Mouse (Mus musculus): ENCODE measurements around the gene Alox5ap. TPM values are rescaled to one million over a fixed set of nuclear protein-coding genes. Genes with fewer than 3 reads are reported as not detected.

Gene Alox5ap
- polyA plus RNA-seq, 1 experiment from 2014 or later, result 49.0 TPM

DNA sequence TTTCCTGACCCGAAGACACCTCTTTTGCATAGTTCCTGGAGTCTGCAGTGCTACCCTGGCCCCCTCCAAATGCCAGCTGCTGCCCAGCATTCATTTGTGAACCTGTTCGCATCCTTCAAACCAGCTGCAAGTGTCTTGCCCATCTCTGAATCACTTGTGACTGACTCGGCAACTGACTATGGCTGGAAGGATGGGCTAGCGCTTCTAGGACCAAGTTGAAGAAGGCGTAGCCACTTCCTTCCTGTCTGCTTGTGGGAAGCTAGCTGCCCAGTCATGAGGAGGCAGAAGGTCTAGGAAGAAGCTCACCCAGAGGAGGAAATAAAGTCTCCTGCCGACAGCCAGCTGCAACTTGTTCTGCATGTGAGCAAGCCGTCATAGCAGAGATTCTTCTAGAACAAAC lies 29.6 kb upstream of the Alox5ap start:
- H3K27ac ChIP-seq (ENCODE audit: low read length), result no peak overlapping the region
- H3K4me3 ChIP-seq (ENCODE audit: low read depth, low read length), result no peak overlapping the region
- H3K36me3 ChIP-seq (ENCODE audit: control insufficient read depth, insufficient read depth), result no peaks in the 10 kb centered on the region
- no peak overlapping the region for H3K4me2 ChIP-seq (ENCODE audit: low read depth, low read length)
- no peak overlapping the region for H3K9ac ChIP-seq (ENCODE audit: low read depth, low read length)
- H3K4me1 ChIP-seq (ENCODE audit: control insufficient read depth, low read depth, low read length), result no peaks in the 10 kb centered on the region
- peak; percentile 47; the same call in 1 of the 2 replicates for ATAC-seq (ENCODE audit: low read depth)
- peaks cover under 1% of the 10 kb centered on the region; the same call in 1 of the 2 replicates for H3K9me3 ChIP-seq (replicated peaks; ENCODE audit: control insufficient read depth, low read length)
- WGBS (ENCODE audit: insufficient replicate concordance), result 37% methylated on average over 7 of the region's 7 CpGs
- H3K27me3 ChIP-seq (ENCODE audit: control insufficient read depth, insufficient read depth, low read depth, low read length), result no peaks in the 10 kb centered on the region

DNA sequence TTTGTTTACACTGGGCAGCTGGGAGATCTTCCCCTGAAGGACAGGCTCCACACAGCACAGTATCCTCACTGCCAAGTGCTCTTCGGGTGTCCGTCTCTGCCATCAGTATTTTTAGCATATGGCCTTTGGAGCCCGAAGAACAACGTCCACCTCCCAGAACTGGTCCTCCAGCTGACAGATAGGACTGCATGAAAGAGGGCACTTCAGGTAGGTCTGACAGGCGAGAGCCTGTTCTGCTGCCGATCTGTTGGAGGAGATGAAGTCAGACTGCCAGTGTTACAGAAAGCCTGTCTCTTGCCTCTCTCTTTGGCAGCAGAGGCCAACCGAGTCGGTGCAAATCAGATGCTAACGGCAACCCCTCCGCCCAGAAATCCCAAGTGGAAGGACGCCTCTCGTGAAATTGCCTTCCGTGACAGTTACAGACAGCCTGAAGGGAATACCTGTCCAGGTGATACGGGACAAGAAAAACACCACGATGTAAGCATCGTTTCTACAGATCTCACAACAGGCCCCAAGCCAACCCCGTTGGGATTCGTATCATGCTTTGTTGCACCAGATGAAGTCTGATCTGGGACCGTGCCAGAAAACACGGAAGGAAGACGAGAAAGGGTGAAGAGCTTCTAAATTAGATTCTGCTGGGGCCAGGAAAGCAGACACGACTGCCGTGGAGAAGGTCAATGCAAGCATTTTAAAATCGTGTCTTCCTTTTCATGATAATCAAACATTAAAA lies 27.2 kb upstream of the Alox5ap start:
- Histone ChIP-seq H3K27me3 (ENCODE audit: control insufficient read depth, insufficient read depth, low read depth, low read length) (no peaks in the 10 kb centered on the region), H3K9ac (ENCODE audit: low read depth, low read length) (no peak overlapping the region), H3K4me3 (ENCODE audit: low read depth, low read length) (no peak overlapping the region), H3K27ac (ENCODE audit: low read length) (no peak overlapping the region), H3K4me1 (ENCODE audit: control insufficient read depth, low read depth, low read length) (no peaks in the 10 kb centered on the region), H3K9me3 (replicated peaks; ENCODE audit: control insufficient read depth, low read length) (no peaks in the 10 kb centered on the region), H3K4me2 (ENCODE audit: low read depth, low read length) (no peak overlapping the region), H3K36me3 (ENCODE audit: control insufficient read depth, insufficient read depth) (no peaks in the 10 kb centered on the region)
- 70% methylated on average over 24 of the region's 24 CpGs for WGBS (ENCODE audit: insufficient replicate concordance)
- ATAC-seq (ENCODE audit: low read depth), result no peak

DNA sequence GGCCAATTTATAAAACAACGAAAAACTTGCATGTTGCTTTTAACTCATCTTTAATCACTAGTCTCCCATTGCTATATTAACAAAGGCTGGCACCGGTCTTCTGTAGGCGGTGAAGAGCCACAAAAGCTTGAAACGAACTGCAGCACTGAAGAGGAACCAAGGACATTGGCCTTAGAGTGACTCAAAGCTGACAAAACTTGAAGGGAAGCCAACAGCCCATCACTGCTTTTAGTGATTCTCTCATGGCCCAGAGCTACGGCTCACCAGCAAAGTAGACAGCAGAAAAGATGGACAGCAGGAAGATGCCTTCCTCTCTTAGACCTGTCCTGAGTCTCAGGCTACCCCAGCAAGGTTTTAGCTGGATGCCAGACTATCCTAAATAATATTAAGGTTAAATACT lies 22.1 kb upstream of the Alox5ap start:
- no peaks in the 10 kb centered on the region for H3K9me3 ChIP-seq (replicated peaks; ENCODE audit: control insufficient read depth, low read length)
- no peak for ATAC-seq (ENCODE audit: low read depth)
- H3K27ac ChIP-seq (ENCODE audit: low read length), result no peak overlapping the region
- H3K4me2 ChIP-seq (ENCODE audit: low read depth, low read length), result no peak overlapping the region
- 73% methylated on average over 5 of the region's 5 CpGs for WGBS (ENCODE audit: insufficient replicate concordance)
- no peak overlapping the region for H3K9ac ChIP-seq (ENCODE audit: low read depth, low read length)
- H3K27me3 ChIP-seq (ENCODE audit: control insufficient read depth, insufficient read depth, low read depth, low read length), result no peaks in the 10 kb centered on the region
- no peak overlapping the region for H3K4me3 ChIP-seq (ENCODE audit: low read depth, low read length)
- no peaks in the 10 kb centered on the region for H3K36me3 ChIP-seq (ENCODE audit: control insufficient read depth, insufficient read depth)
- H3K4me1 ChIP-seq (ENCODE audit: control insufficient read depth, low read depth, low read length), result peaks cover 26% of the 10 kb centered on the region

DNA sequence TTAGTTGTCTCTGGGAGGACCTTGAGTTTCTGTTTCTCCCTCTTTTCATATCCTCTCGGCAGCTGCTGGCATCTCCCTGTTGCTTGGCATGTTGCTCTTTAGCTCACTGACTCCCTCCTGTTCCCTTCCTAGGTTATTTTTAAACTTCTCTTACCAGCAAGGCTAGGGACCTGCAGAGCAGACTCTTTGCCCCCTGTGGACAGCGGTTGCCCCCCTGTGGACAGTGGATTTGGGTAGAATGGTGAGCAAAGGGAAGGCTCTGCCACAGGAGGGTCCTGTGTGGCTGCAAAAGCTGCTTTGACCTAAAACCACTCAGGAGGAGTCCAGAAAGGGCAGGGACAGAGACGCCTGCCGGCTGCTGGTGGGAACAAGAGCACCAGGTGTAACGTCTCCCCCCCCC lies 21.5 kb upstream of the Alox5ap start:
- H3K4me1 ChIP-seq (ENCODE audit: control insufficient read depth, low read depth, low read length), result peaks cover 28% of the 10 kb centered on the region
- no peak overlapping the region for H3K4me3 ChIP-seq (ENCODE audit: low read depth, low read length)
- H3K9ac ChIP-seq (ENCODE audit: low read depth, low read length), result no peak overlapping the region
- 49% methylated on average over 5 of the region's 5 CpGs for WGBS (ENCODE audit: insufficient replicate concordance)
- no peak overlapping the region for H3K27ac ChIP-seq (ENCODE audit: low read length)
- no peaks in the 10 kb centered on the region for H3K36me3 ChIP-seq (ENCODE audit: control insufficient read depth, insufficient read depth)
- no peaks in the 10 kb centered on the region for H3K27me3 ChIP-seq (ENCODE audit: control insufficient read depth, insufficient read depth, low read depth, low read length)
- no peak for ATAC-seq (ENCODE audit: low read depth)
- H3K9me3 ChIP-seq (replicated peaks; ENCODE audit: control insufficient read depth, low read length), result no peaks in the 10 kb centered on the region
- no peak overlapping the region for H3K4me2 ChIP-seq (ENCODE audit: low read depth, low read length)

DNA sequence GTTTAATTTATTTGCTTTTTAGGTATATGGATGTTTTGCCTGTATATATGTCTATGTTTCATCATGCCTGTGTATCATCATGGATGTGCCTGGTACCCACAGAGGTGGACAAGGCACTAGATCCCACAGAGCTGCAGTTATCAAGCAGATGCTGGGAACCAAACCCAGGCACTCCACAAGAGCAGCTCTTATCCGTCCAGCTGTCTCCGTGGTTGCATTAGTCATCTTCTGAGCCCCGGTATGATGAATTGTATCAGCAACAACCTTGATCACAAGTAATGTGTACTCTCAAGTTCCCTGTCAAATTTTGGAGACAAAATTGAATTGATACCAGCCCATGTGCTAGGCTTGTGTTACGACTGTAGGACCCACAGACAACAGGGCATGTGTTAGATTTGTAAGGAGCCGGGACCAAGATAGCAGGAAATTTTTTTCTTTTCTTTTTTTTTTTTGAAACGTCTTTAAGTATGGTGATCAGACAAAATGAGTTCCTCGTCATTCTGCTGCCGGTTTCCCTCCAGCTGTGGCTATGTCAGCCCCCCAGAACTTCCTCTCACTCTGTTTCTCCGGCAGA lies 19.1 kb upstream of the Alox5ap start:
- Histone ChIP-seq H3K4me3 (ENCODE audit: low read depth, low read length) (peak overlapping the region; percentile 51), H3K27me3 (ENCODE audit: control insufficient read depth, insufficient read depth, low read depth, low read length) (no peaks in the 10 kb centered on the region), H3K4me1 (ENCODE audit: control insufficient read depth, low read depth, low read length) (peaks cover 28% of the 10 kb centered on the region), H3K9ac (ENCODE audit: low read depth, low read length) (peak overlapping the region; percentile 62), H3K4me2 (ENCODE audit: low read depth, low read length) (peak overlapping the region; percentile 76), H3K27ac (ENCODE audit: low read length) (peak overlapping the region; percentile 61), H3K36me3 (ENCODE audit: control insufficient read depth, insufficient read depth) (no peaks in the 10 kb centered on the region), H3K9me3 (replicated peaks; ENCODE audit: control insufficient read depth, low read length) (no peaks in the 10 kb centered on the region)
- 8% methylated on average over 9 of the region's 9 CpGs for WGBS (ENCODE audit: insufficient replicate concordance)
- ATAC-seq (ENCODE audit: low read depth), result no peak

DNA sequence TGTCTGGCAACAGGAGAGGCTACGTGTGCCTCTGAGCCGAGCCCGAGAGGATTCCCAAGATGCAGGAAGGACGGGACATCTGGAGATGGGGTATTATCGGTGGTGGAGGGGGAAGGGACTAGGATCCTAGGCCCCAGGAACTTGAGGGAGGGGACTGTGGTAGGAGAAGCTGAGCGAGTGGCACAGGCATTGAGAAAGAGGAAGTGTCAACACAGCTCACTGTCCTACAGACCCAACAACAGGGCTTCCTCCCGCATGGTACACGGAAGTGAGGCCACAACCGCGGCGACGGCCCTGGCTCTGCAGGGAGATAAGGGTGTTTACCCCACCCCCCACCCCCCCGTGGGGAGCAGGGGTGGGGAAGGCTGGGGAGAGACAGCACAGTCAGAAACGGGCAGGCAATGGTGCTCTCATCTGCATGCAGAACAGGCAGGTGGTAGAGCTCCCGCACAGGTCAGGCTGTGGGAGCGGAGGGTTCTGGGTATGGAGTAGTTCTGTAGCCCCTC lies 18.5 kb upstream of the Alox5ap start:
- ATAC-seq (ENCODE audit: low read depth), result peak; percentile 94
- H3K4me3 ChIP-seq (ENCODE audit: low read depth, low read length), result peak overlapping the region; percentile 51
- H3K9ac ChIP-seq (ENCODE audit: low read depth, low read length), result peak overlapping the region; percentile 62
- peak overlapping the region; percentile 61 for H3K27ac ChIP-seq (ENCODE audit: low read length)
- WGBS (ENCODE audit: insufficient replicate concordance), result 2% methylated on average over 16 of the region's 16 CpGs
- peak overlapping the region; percentile 76 for H3K4me2 ChIP-seq (ENCODE audit: low read depth, low read length)
- H3K27me3 ChIP-seq (ENCODE audit: control insufficient read depth, insufficient read depth, low read depth, low read length), result no peaks in the 10 kb centered on the region
- H3K4me1 ChIP-seq (ENCODE audit: control insufficient read depth, low read depth, low read length), result peaks cover 28% of the 10 kb centered on the region
- H3K9me3 ChIP-seq (replicated peaks; ENCODE audit: control insufficient read depth, low read length), result no peaks in the 10 kb centered on the region
- no peaks in the 10 kb centered on the region for H3K36me3 ChIP-seq (ENCODE audit: control insufficient read depth, insufficient read depth)

DNA sequence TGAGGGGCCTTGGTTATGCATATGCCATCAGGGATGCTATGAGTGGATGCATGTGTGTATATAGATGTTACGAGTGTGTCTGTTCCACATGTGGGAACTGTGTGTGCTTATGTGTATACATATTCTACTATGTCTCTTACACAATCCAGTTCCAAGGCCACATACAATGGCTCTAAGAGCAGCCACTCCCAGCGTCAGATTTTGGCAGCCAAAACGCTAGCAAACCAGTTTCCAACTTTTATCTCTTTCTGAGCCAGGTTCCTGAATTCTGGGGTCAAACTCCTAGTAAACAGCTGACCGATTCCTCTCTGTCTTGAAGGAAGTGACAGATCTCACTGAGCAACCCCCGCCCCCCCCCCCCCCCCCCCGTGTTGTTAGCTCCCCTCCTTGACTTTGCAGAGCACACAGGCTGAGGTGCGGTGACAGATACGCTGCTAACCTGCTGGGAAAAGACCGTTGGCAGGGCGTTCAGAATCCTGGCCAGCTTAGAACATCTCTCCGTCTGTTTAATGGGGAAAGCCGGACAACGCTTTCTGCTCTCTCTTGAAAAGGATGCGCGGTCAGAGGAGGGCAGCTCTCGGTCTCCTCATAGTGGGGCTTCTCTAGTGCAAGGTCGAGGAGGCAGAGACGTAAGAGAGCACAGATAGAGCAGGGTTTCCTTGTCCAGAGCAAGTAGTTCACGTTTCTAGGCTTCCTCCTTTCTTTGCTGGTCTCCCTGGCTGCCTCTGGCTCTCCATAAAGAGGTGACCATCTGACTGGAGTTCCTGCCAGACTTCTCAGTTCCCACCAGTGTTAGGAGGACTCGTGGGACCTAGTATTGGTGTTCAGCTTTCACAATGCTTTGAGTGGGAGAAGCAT lies 17.3 kb upstream of the Alox5ap start:
- WGBS (ENCODE audit: insufficient replicate concordance), result 5% methylated on average over 20 of the region's 20 CpGs
- H3K9me3 ChIP-seq (replicated peaks; ENCODE audit: control insufficient read depth, low read length), result no peaks in the 10 kb centered on the region
- peak overlapping the region; percentile 21; the same call in 1 of the 2 replicates for H3K9ac ChIP-seq (ENCODE audit: low read depth, low read length)
- peak overlapping the region; percentile 76 for H3K4me2 ChIP-seq (ENCODE audit: low read depth, low read length)
- H3K27me3 ChIP-seq (ENCODE audit: control insufficient read depth, insufficient read depth, low read depth, low read length), result no peaks in the 10 kb centered on the region
- peak overlapping the region; percentile 61 for H3K27ac ChIP-seq (ENCODE audit: low read length)
- peaks cover 28% of the 10 kb centered on the region for H3K4me1 ChIP-seq (ENCODE audit: control insufficient read depth, low read depth, low read length)
- peak overlapping the region; percentile 29; the same call in 1 of the 2 replicates for H3K4me3 ChIP-seq (ENCODE audit: low read depth, low read length)
- no peak for ATAC-seq (ENCODE audit: low read depth)
- no peaks in the 10 kb centered on the region for H3K36me3 ChIP-seq (ENCODE audit: control insufficient read depth, insufficient read depth)

DNA sequence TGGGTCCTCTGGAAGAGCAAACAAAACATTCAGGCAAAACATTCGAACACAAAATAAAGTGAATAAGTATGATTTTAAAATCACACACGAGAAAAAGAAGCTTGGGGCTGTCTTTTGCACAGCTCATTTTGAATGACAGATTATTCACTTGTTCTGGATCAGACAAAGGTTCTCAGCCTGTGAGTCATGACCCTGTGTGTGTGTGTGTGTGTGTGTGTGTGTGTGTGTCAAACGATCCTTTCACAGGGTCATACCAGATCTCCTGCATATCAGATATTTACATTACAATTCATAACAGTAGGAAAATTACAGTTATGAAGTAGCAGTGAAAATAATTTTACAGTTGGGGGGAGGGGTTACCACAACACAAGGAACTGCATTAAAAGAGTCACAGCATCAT lies 12.3 kb upstream of the Alox5ap start:
- peaks cover 4% of the 10 kb centered on the region for H3K4me1 ChIP-seq (ENCODE audit: control insufficient read depth, low read depth, low read length)
- no peak overlapping the region for H3K4me2 ChIP-seq (ENCODE audit: low read depth, low read length)
- no peaks in the 10 kb centered on the region for H3K27me3 ChIP-seq (ENCODE audit: control insufficient read depth, insufficient read depth, low read depth, low read length)
- H3K36me3 ChIP-seq (ENCODE audit: control insufficient read depth, insufficient read depth), result no peaks in the 10 kb centered on the region
- no peak for ATAC-seq (ENCODE audit: low read depth)
- H3K4me3 ChIP-seq (ENCODE audit: low read depth, low read length), result no peak overlapping the region
- whole genome bisulfite sequencing (ENCODE audit: insufficient replicate concordance), result 59% methylated on average over 3 of the region's 3 CpGs
- H3K9me3 ChIP-seq (replicated peaks; ENCODE audit: control insufficient read depth, low read length), result no peaks in the 10 kb centered on the region
- H3K9ac ChIP-seq (ENCODE audit: low read depth, low read length), result no peak overlapping the region
- no peak overlapping the region for H3K27ac ChIP-seq (ENCODE audit: low read length)
